ENCODE assay signal across 1 mouse cellular context in the genomic region with DNA sequence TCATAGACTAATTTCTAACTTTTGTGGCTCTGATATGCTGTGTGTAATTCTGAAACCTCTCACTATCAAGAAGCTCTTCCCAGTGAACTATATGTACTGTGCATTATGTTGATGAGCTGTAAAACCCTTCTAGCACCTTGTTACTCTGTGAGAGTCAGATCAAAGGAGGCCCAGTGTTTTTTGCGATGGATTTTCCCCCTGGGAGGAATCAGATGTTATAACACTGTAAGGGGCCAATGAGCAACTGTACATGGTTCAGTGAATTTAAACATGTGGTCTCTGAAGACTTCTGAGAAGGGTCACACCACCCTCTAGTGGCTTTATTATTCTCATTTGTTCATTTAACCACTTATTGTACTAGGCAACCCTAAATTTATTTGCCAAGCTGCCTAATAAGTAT.
TF ChIP-seq lines count a peak whose summit lies in the region.

No protein-coding gene starts in this region.

TF ChIP-seq in MEL, 35 proteins besides CTCF, POLR2A, EP300 and RAD21 (continued from another document):
- TF ChIP-seq CHD1 (IDR thresholded peaks at IDR 0.05; ENCODE audit: low read depth, low read length): no peak
- TF ChIP-seq CHD2 (IDR thresholded peaks at IDR 0.05; ENCODE audit: low read length): no peak
- TF ChIP-seq RCOR1 (IDR thresholded peaks at IDR 0.05; ENCODE audit: low read depth, low read length): no peak
- no peak for TF ChIP-seq JUND (IDR thresholded peaks at IDR 0.05; ENCODE audit: low read depth, low read length)
TF ChIP-seq in MEL: peak in this region for 0.
